Mouse (Mus musculus): Measurements from ENCODE around the gene Igflr1. TPM values are rescaled to one million over a fixed set of nuclear protein-coding genes. Genes with fewer than 3 reads are reported as not detected.

Gene Igflr1
- polyA plus RNA-seq, 1 experiment from 2014 or later: 3.0 TPM

GRCm38 (mm10) chr7:30560296-30560695, 4.9 kb upstream of the Igflr1 start:
- TF ChIP-seq CTCF (IDR thresholded peaks at IDR 0.05; ENCODE audit: low read depth): no peak
- no peak for DNase-seq
- H3K27ac ChIP-seq (ENCODE audit: low read depth): peak overlapping the region; percentile 60; the same call in 1 of the 2 replicates
- peak overlapping the region; percentile 64; the same call in 1 of the 2 replicates for H3K4me3 ChIP-seq (ENCODE audit: low read depth, low read length)
- peaks cover 30% of the 10 kb centered on the region for H3K36me3 ChIP-seq (ENCODE audit: insufficient read depth)
- H3K4me1 ChIP-seq (ENCODE audit: insufficient read depth): 0 out of 2 replicates have a peak, but pooled peaks cover 5% of the 10 kb centered on the region
- H3K4me2 ChIP-seq: peak overlapping the region; percentile 95
- H3K9ac ChIP-seq: no peak overlapping the region
- H3K9me3 ChIP-seq (ENCODE audit: low read depth, low read length): no peaks in the 10 kb centered on the region
- WGBS: 50% methylated on average over 2 of the region's 2 CpGs
- no peak for ATAC-seq (ENCODE audit: insufficient read depth)
- no peaks in the 10 kb centered on the region for H3K27me3 ChIP-seq (ENCODE audit: insufficient read depth, low read length)

GRCm38 (mm10) chr7:30562526-30563116, 2.6 kb upstream of the Igflr1 start:
- no peak for TF ChIP-seq CTCF (IDR thresholded peaks at IDR 0.05; ENCODE audit: low read depth)
- no peaks in the 10 kb centered on the region for H3K9me3 ChIP-seq (ENCODE audit: low read depth, low read length)
- no peaks in the 10 kb centered on the region for H3K27me3 ChIP-seq (ENCODE audit: insufficient read depth, low read length)
- 2% methylated on average over 27 of the region's 27 CpGs for WGBS
- DNase-seq: no peak
- H3K4me2 ChIP-seq: peak overlapping the region; percentile 79
- 0 out of 2 replicates have a peak, but pooled peaks have one; percentile 13 for ATAC-seq (ENCODE audit: insufficient read depth)
- H3K27ac ChIP-seq (ENCODE audit: low read depth): peak overlapping the region; percentile 67; the same call in 1 of the 2 replicates
- H3K9ac ChIP-seq: peak overlapping the region; percentile 65
- H3K36me3 ChIP-seq (ENCODE audit: insufficient read depth): peaks cover 32% of the 10 kb centered on the region
- peak overlapping the region; percentile 79 for H3K4me3 ChIP-seq (ENCODE audit: low read depth, low read length)
- H3K4me1 ChIP-seq (ENCODE audit: insufficient read depth): 0 out of 2 replicates have a peak, but pooled peaks cover 5% of the 10 kb centered on the region

GRCm38 (mm10) chr7:30563117-30563905, 1.9 kb upstream of the Igflr1 start, which contains the start of the genes U2af1l4, Gm49396 and Psenen:
U2af1l4 (plus strand) TSS chr7:30563301.
Gm49396 (plus strand) TSS chr7:30563344.
Psenen (minus strand) TSS chr7:30563627.
- under 1% methylated on average over 45 of the region's 45 CpGs for WGBS
- Histone ChIP-seq H3K36me3 (ENCODE audit: insufficient read depth) (peaks cover 33% of the 10 kb centered on the region), H3K9ac (peak within 1 kb of the TSS; percentile 65), H3K4me3 (ENCODE audit: low read depth, low read length) (peak within 1 kb of the TSS; percentile 79), H3K4me1 (ENCODE audit: insufficient read depth) (0 out of 2 replicates have a peak, but pooled peaks cover 5% of the 10 kb centered on the region), H3K9me3 (ENCODE audit: low read depth, low read length) (no peaks in the 10 kb centered on the region), H3K4me2 (peak within 1 kb of the TSS; percentile 79), H3K27me3 (ENCODE audit: insufficient read depth, low read length) (no peaks in the 10 kb centered on the region), H3K27ac (ENCODE audit: low read depth) (peak within 1 kb of the TSS; percentile 96)
- ATAC-seq (ENCODE audit: insufficient read depth): peak; percentile 87
- DNase-seq: peak; percentile 99
- TF ChIP-seq CTCF (IDR thresholded peaks at IDR 0.05; ENCODE audit: low read depth): no peak

- WGBS: 19% methylated on average over 6 of the region's 6 CpGs
- Histone ChIP-seq H3K36me3 (ENCODE audit: insufficient read depth) (peaks cover 39% of the 10 kb centered on the region), H3K9me3 (ENCODE audit: low read depth, low read length) (no peaks in the 10 kb centered on the region), H3K4me3 (ENCODE audit: low read depth, low read length) (peak overlapping the region; percentile 79), H3K4me1 (ENCODE audit: insufficient read depth) (no peaks in the 10 kb centered on the region), H3K27ac (ENCODE audit: low read depth) (peak overlapping the region; percentile 96; the same call in 1 of the 2 replicates), H3K27me3 (ENCODE audit: insufficient read depth, low read length) (no peaks in the 10 kb centered on the region), H3K4me2 (peak overlapping the region; percentile 79), H3K9ac (peak overlapping the region; percentile 65)
- TF ChIP-seq CTCF (IDR thresholded peaks at IDR 0.05; ENCODE audit: low read depth): no peak
- ATAC-seq (ENCODE audit: insufficient read depth) (no peak; the same call in 1 of the 2 replicates), DNase-seq (no peak)
Measured at GRCm38 (mm10) chr7:30563906-30564280, 1.3 kb upstream of the Igflr1 start.

- Histone ChIP-seq H3K9ac (no peak overlapping the region), H3K36me3 (ENCODE audit: insufficient read depth) (peaks cover 60% of the 10 kb centered on the region), H3K4me1 (ENCODE audit: insufficient read depth) (no peaks in the 10 kb centered on the region), H3K4me3 (ENCODE audit: low read depth, low read length) (no peak overlapping the region), H3K9me3 (ENCODE audit: low read depth, low read length) (no peaks in the 10 kb centered on the region), H3K4me2 (no peak overlapping the region), H3K27me3 (ENCODE audit: insufficient read depth, low read length) (no peaks in the 10 kb centered on the region), H3K27ac (ENCODE audit: low read depth) (no peak overlapping the region)
- WGBS: 70% methylated on average over 9 of the region's 9 CpGs
- DNase-seq (no peak), ATAC-seq (ENCODE audit: insufficient read depth) (no peak)
- TF ChIP-seq CTCF (IDR thresholded peaks at IDR 0.05; ENCODE audit: low read depth): no peak
Measured at GRCm38 (mm10) chr7:30566033-30566432, 806 bp downstream of the Igflr1 start.

GRCm38 (mm10) chr7:30567555-30567954, 2.3 kb downstream of the Igflr1 start:
- Histone ChIP-seq H3K4me2 (no peak overlapping the region), H3K9ac (no peak overlapping the region), H3K27ac (ENCODE audit: low read depth) (no peak overlapping the region), H3K4me3 (ENCODE audit: low read depth, low read length) (no peak overlapping the region), H3K4me1 (ENCODE audit: insufficient read depth) (no peaks in the 10 kb centered on the region), H3K36me3 (ENCODE audit: insufficient read depth) (peaks cover 76% of the 10 kb centered on the region), H3K9me3 (ENCODE audit: low read depth, low read length) (no peaks in the 10 kb centered on the region), H3K27me3 (ENCODE audit: insufficient read depth, low read length) (no peaks in the 10 kb centered on the region)
- ATAC-seq (ENCODE audit: insufficient read depth) (no peak), DNase-seq (no peak)
- TF ChIP-seq CTCF (IDR thresholded peaks at IDR 0.05; ENCODE audit: low read depth): no peak
- 81% methylated on average over 11 of the region's 11 CpGs for WGBS

DNA sequence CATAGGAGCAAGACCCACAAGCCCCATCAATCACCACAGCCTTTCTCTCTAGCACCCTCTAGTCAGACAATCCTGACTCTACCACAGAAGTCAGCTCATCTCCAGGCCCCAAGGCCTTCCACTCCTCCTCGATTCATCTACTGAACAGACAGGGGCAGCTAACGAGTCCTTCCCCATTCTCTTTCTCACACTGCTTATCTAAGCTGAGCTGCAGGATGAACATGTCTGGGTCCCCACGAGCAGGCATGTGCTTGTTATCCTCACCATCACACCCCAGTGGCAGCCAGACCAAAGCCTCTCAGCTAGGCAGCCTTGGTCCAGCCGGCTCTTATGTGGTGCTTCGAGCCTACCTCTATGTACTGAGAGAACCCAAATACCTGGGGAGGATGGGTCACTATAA, 7.2 kb downstream of the Igflr1 start:
- no peaks in the 10 kb centered on the region for H3K4me1 ChIP-seq (ENCODE audit: insufficient read depth)
- ATAC-seq (ENCODE audit: insufficient read depth): no peak
- TF ChIP-seq CTCF (IDR thresholded peaks at IDR 0.05; ENCODE audit: low read depth): no peak
- no peak for DNase-seq
- no peaks in the 10 kb centered on the region for H3K9me3 ChIP-seq (ENCODE audit: low read depth, low read length)
- H3K27me3 ChIP-seq (ENCODE audit: insufficient read depth, low read length): no peaks in the 10 kb centered on the region
- peaks cover 94% of the 10 kb centered on the region for H3K36me3 ChIP-seq (ENCODE audit: insufficient read depth)
- no peak overlapping the region for H3K4me3 ChIP-seq (ENCODE audit: low read depth, low read length)
- 90% methylated on average over 5 of the region's 5 CpGs for whole genome bisulfite sequencing
- no peak overlapping the region for H3K9ac ChIP-seq
- no peak overlapping the region for H3K27ac ChIP-seq (ENCODE audit: low read depth)
- no peak overlapping the region for H3K4me2 ChIP-seq
